Mouse (Mus musculus) limb, embryonic 14.5 days (tissue): ENCODE measurements around the gene Kazn. TPM values are rescaled to one million over a fixed set of nuclear protein-coding genes. Genes with fewer than 3 reads are reported as not detected.

ENCODE experiments used
- ATAC-seq: fragments of 200-750 bp; cut with Nextera tagmentation; 2 replicates; pipeline ENCODE4 v1.8.0; 2017; ENCODE audit warnings: low read depth, moderate number of reproducible peaks, moderate TSS enrichment; ENCODE audit not compliant: low FRiP score
- DNase-seq: peaks from one replicate; pipeline ENCODE4 v3.0.0-alpha.2; 2015; ENCODE audit warnings: low spot score
- H3K27ac ChIP-seq: fragments of 300-500 bp; sonication (generic); replicated peaks from 2 replicates; pipeline ENCODE4 v1.5.1; 2014; ENCODE audit warnings: low read depth, mild to moderate bottlenecking, low read length, moderate library complexity, mixed read lengths
- H3K27me3 ChIP-seq: fragments of 300-500 bp; sonication (generic); 2 replicates; pipeline ENCODE4 v1.6.1; 2014; ENCODE audit warnings: low read length, mixed read lengths; ENCODE audit not compliant: control insufficient read depth, insufficient read depth
- H3K36me3 ChIP-seq: fragments of 300-500 bp; sonication (generic); 2 replicates; pipeline ENCODE4 v1.6.1; 2014; ENCODE audit warnings: mild to moderate bottlenecking, low read length, moderate library complexity, mixed read lengths; ENCODE audit not compliant: control insufficient read depth, insufficient read depth
- H3K4me1 ChIP-seq: fragments of 300-500 bp; sonication (generic); 2 replicates; pipeline ENCODE4 v1.6.1; 2014; ENCODE audit warnings: antibody characterized with exemption, low read length, mixed read lengths; ENCODE audit not compliant: control insufficient read depth, insufficient read depth
- H3K4me2 ChIP-seq: fragments of 300-500 bp; sonication (generic); replicated peaks from 2 replicates; pipeline ENCODE4 v1.6.1; 2014; ENCODE audit warnings: low read depth, mild to moderate bottlenecking, low read length, moderate library complexity; ENCODE audit not compliant: severe bottlenecking
- H3K4me3 ChIP-seq: fragments of 300-500 bp; sonication (generic); replicated peaks from 2 replicates; pipeline ENCODE4 v1.5.1; 2014; ENCODE audit warnings: low read length
- H3K9ac ChIP-seq: fragments of 300-500 bp; sonication (generic); 2 replicates; pipeline ENCODE4 v1.6.1; 2014; ENCODE audit warnings: mild to moderate bottlenecking, low read depth, low read length, moderate library complexity; ENCODE audit not compliant: severe bottlenecking
- H3K9me3 ChIP-seq: fragments of 300-500 bp; sonication (generic); 2 replicates; pipeline ENCODE4 v1.6.1; 2016; ENCODE audit warnings: low read length; ENCODE audit not compliant: control insufficient read depth
- POLR2A ChIP-seq: fragments of 200-500 bp; IDR thresholded peaks from 2 replicates; pipeline ENCODE4 v1.8.0; 2012; ENCODE audit warnings: inconsistent platforms, mild to moderate bottlenecking, moderate library complexity, borderline replicate concordance; ENCODE audit not compliant: insufficient read depth, insufficient read length; ENCODE audit errors: extremely low read depth
- WGBS: fragments of 180-500 bp; shearing (Covaris S2); extraction: QIAGEN DNeasy Blood & Tissue Kit; methylation state at CpG from one replicate; pipeline ENCODE4 v1.1.7; 2014; 5-methylcytosine and 5-hydroxymethylcytosine counted together
- polyA plus RNA-seq, 2 experiments: library from polyadenylated mRNA; depleted of rRNA in 1 of 2; stranded (reverse) in 1 of 2; unstranded in 1 of 2; fragments of >200 nt; fragmentation: Nextera tagmentation in 1 of 2; extraction: Ambion mirVana in 1 of 2; gene quantifications; 2 replicates each; pipeline versions ENCODE4 v1.2.1 to v1.2.3; 2012 to 2014

Gene Kazn
- polyA plus RNA-seq, 2 experiments = 12.7 to 31.3 TPM

- no peak overlapping the region for H3K4me2 ChIP-seq
- no peak for TF ChIP-seq POLR2A
- DNase-seq (no peak), ATAC-seq (no peak)
- WGBS = 84% methylated on average over 6 of the region's 6 CpGs
- no peak overlapping the region for H3K9ac ChIP-seq
- peaks cover 4% of the 10 kb centered on the region; the same call in 1 of the 2 replicates for H3K36me3 ChIP-seq
- H3K9me3 ChIP-seq = no peaks in the 10 kb centered on the region
- peaks cover 13% of the 10 kb centered on the region; the same call in 1 of the 2 replicates for H3K4me1 ChIP-seq
- no peak overlapping the region for H3K27ac ChIP-seq
- no peaks in the 10 kb centered on the region for H3K27me3 ChIP-seq
- H3K4me3 ChIP-seq = no peak overlapping the region
These were observed 24.7 kb downstream of the Kazn start for GRCm38 (mm10) chr4:142214532-142214931.

GRCm38 (mm10) chr4:142212425-142212824, 26.8 kb downstream of the Kazn start:
- DNase-seq (no peak), ATAC-seq (no peak)
- Histone ChIP-seq H3K4me3 (no peak overlapping the region), H3K27ac (no peak overlapping the region), H3K36me3 (peaks cover 6% of the 10 kb centered on the region; the same call in 1 of the 2 replicates), H3K4me2 (no peak overlapping the region), H3K9me3 (no peaks in the 10 kb centered on the region), H3K27me3 (no peaks in the 10 kb centered on the region), H3K4me1 (peaks cover 19% of the 10 kb centered on the region; the same call in 1 of the 2 replicates), H3K9ac (no peak overlapping the region)
- 81% methylated on average over 9 of the region's 9 CpGs for WGBS
- no peak for TF ChIP-seq POLR2A

DNA sequence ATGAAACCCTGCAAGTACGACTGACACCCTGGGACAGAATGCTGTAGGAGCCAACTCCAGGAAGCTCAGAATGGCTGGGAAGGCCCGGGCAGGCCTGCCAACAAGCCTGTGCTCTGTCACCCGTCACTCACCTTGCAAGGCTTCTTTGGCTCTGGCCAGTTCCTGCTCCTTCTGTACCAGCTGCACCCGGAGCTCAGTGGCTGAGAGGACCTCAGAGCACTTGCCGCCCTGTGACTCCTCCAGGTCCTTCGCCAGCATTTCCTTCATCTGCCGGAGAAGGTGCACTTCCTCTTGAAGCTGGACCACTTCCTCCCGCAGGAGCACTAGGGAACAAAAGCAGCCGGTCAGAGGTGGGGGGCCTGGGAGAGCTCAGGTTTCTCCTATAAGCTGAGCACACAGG, 29.3 kb downstream of the Kazn start:
- 49% methylated on average over 9 of the region's 9 CpGs for WGBS
- TF ChIP-seq POLR2A = no peak
- Histone ChIP-seq H3K27me3 (no peaks in the 10 kb centered on the region), H3K27ac (0 out of 2 replicates have a peak overlapping the region, but pooled peaks have one; percentile 26), H3K9ac (no peak overlapping the region; the same call in 1 of the 2 replicates), H3K4me2 (no peak overlapping the region), H3K36me3 (peaks cover 14% of the 10 kb centered on the region; the same call in 1 of the 2 replicates), H3K9me3 (no peaks in the 10 kb centered on the region), H3K4me1 (peaks cover 15% of the 10 kb centered on the region; the same call in 1 of the 2 replicates), H3K4me3 (no peak overlapping the region)
- DNase-seq (no peak), ATAC-seq (no peak)

DNA sequence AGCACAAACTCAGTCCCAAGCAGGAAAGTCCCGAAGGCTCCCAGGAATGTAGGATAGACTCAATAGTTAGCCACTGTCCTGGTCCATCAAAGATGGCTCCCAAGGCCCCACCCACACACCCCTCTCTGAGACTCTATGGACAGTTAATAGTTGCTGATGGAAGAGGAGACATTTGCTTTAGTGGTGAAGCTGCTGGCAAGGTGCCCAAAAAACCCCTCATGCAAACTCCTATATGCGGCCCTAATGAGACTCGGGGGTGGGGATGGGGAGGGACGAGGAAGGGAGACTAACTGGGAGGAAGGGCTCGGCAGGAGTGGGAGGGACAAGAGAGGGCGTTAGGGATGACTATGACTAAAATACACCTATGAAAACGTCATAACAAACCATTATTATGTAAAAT, 29.7 kb downstream of the Kazn start:
- no peaks in the 10 kb centered on the region for H3K27me3 ChIP-seq
- no peak for TF ChIP-seq POLR2A
- H3K9me3 ChIP-seq = no peaks in the 10 kb centered on the region
- DNase-seq = no peak
- H3K4me1 ChIP-seq = peaks cover 15% of the 10 kb centered on the region; the same call in 1 of the 2 replicates
- 58% methylated on average over 7 of the region's 7 CpGs for WGBS
- no peak overlapping the region for H3K4me3 ChIP-seq
- ATAC-seq = peak; percentile 24; the same call in 1 of the 2 replicates
- H3K4me2 ChIP-seq = no peak overlapping the region
- no peak overlapping the region for H3K27ac ChIP-seq
- peaks cover 14% of the 10 kb centered on the region; the same call in 1 of the 2 replicates for H3K36me3 ChIP-seq
- H3K9ac ChIP-seq = no peak overlapping the region

- Histone ChIP-seq H3K9ac (no peak overlapping the region), H3K27me3 (no peaks in the 10 kb centered on the region), H3K27ac (no peak overlapping the region), H3K4me3 (no peak overlapping the region), H3K4me2 (no peak overlapping the region), H3K4me1 (peaks cover 15% of the 10 kb centered on the region; the same call in 1 of the 2 replicates), H3K9me3 (no peaks in the 10 kb centered on the region), H3K36me3 (peaks cover 14% of the 10 kb centered on the region; the same call in 1 of the 2 replicates)
- DNase-seq (no peak), ATAC-seq (no peak)
- TF ChIP-seq POLR2A = no peak
- 83% methylated on average over 6 of the region's 6 CpGs for WGBS
These were observed 33.5 kb downstream of the Kazn start for GRCm38 (mm10) chr4:142205693-142206092.
